In genomic region chr10:88301802-88302470, GRCm38 (mm10) we compare ENCODE assay signal across 21 mouse cellular contexts.
A peak's percentile ranks its signal among the peaks of the same experiment; 100 is the strongest.
DNase-seq lines count a peak whose midpoint lies in the region; ATAC-seq and TF ChIP-seq lines count a peak whose summit lies in the region.
"Had no signal": no experiment of that assay in that cellular context is flagged by ENCODE, and none has a peak within 500 bp of the region (broad histone marks: within the 10 kb centered on the region; RNA-seq: fewer than 3 reads in every experiment).

No protein-coding gene starts in this region.

- ATAC-seq in stomach, embryonic 14.5 days (ENCODE audit: insufficient number of reproducible peaks, insufficient read depth, low FRiP score, low read depth): no peak; the same call in 1 of the 2 replicates
- no peak for ATAC-seq in erythroid progenitor cell, adult 5-6 weeks (replicated peaks; ENCODE audit: low FRiP score, poor library complexity, severe bottlenecking)
- ATAC-seq: CD4-positive, CD25-positive, alpha-beta regulatory T cell, adult 4 months; forebrain, embryonic 14.5 days; midbrain, embryonic 13.5 days had no signal

- peak; percentile 23 for DNase-seq in gastrocnemius, adult 18-20 months (ENCODE audit: low spot score)
- no peak for DNase-seq in gastrocnemius, postnatal 10 days
- peak; percentile 6 for DNase-seq in brain, embryonic 14.5 days (ENCODE audit: low read depth)
- peak; percentile 12 for DNase-seq in forelimb bud, embryonic 11.5 days (ENCODE audit: low read depth, low spot score)
- DNase-seq in kidney, adult 11 months: no peak
- DNase-seq in adrenal gland, postnatal 14 days: no peak
- DNase-seq: cerebellum, adult 11 months; cerebellum, postnatal 25 days; liver, embryonic 13.5 days had no signal

- no peak for TF ChIP-seq CTCF in brain, embryonic 14.5 days (IDR thresholded peaks at IDR 0.05; ENCODE audit: borderline replicate concordance, extremely low read depth, insufficient read depth, insufficient read length)

- H3K4me2 ChIP-seq in stomach, embryonic 14.5 days (replicated peaks; ENCODE audit: low read depth, low read length): no peak overlapping the region
- H3K4me2 ChIP-seq: heart, embryonic 15.5 days; kidney, embryonic 15.5 days; liver, embryonic 13.5 days; midbrain, embryonic 13.5 days; neural tube, embryonic 15.5 days had no signal

- H3K9ac ChIP-seq in stomach, embryonic 14.5 days (replicated peaks; ENCODE audit: low read depth, low read length): no peak overlapping the region
- H3K9ac ChIP-seq: heart, embryonic 15.5 days; kidney, embryonic 15.5 days; liver, embryonic 13.5 days; midbrain, embryonic 13.5 days; neural tube, embryonic 15.5 days had no signal

- 54% methylated on average over 6 of the region's 6 CpGs for WGBS in stomach, embryonic 14.5 days

- H3K27ac ChIP-seq in stomach, embryonic 14.5 days (ENCODE audit: low read length): peak overlapping the region; percentile 78
- H3K27ac ChIP-seq: heart, embryonic 15.5 days; hindbrain, embryonic 10.5 days; kidney, embryonic 15.5 days; liver, embryonic 13.5 days; macrophage; midbrain, embryonic 13.5 days; neural tube, embryonic 15.5 days had no signal

- TF ChIP-seq POLR2A in brain, embryonic 14.5 days (IDR thresholded peaks at IDR 0.05; ENCODE audit: borderline replicate concordance, extremely low read depth, insufficient read depth, insufficient read length, poor library complexity, severe bottlenecking): no peak

- 0 out of 2 replicates have a peak, but pooled peaks cover 4% of the 10 kb centered on the region for H3K4me1 ChIP-seq in stomach, embryonic 14.5 days (ENCODE audit: control insufficient read depth, insufficient read depth, low read length)
- H3K4me1 ChIP-seq: heart, embryonic 15.5 days; hindbrain, embryonic 10.5 days; liver, embryonic 13.5 days; midbrain, embryonic 13.5 days; neural tube, embryonic 15.5 days had no signal

- H3K4me3 ChIP-seq in stomach, embryonic 14.5 days (ENCODE audit: low read depth, low read length): no peak overlapping the region
- H3K4me3 ChIP-seq: heart, embryonic 15.5 days; hindbrain, embryonic 10.5 days; kidney, embryonic 15.5 days; liver, embryonic 13.5 days; midbrain, embryonic 13.5 days; myocyte; neural tube, embryonic 15.5 days had no signal

- no peaks in the 10 kb centered on the region; the same call in 1 of the 2 replicates for H3K9me3 ChIP-seq in stomach, embryonic 14.5 days (ENCODE audit: control insufficient read depth, low read depth, low read length)
- H3K9me3 ChIP-seq: G1E; heart, embryonic 15.5 days; kidney, embryonic 15.5 days; liver, embryonic 13.5 days; neural tube, embryonic 15.5 days had no signal

- H3K27me3 ChIP-seq in stomach, embryonic 14.5 days (ENCODE audit: control insufficient read depth, insufficient read depth, low read length): no peaks in the 10 kb centered on the region
- H3K27me3 ChIP-seq: heart, embryonic 15.5 days; kidney, embryonic 15.5 days; liver, embryonic 13.5 days; midbrain, embryonic 13.5 days; neural tube, embryonic 15.5 days had no signal

- no peaks in the 10 kb centered on the region for H3K36me3 ChIP-seq in stomach, embryonic 14.5 days (ENCODE audit: control insufficient read depth, insufficient read depth, low read length)
- H3K36me3 ChIP-seq: G1E; heart, embryonic 15.5 days; hindbrain, embryonic 10.5 days; kidney, embryonic 15.5 days; liver, embryonic 13.5 days; midbrain, embryonic 13.5 days; neural tube, embryonic 15.5 days had no signal

Comparison
In these comparisons a context has a peak if more than half of its experiments do, and no peak if none do; other contexts are left out.
1. DNase-seq: peak in gastrocnemius, adult 18-20 months (single experiment), brain, embryonic 14.5 days (single experiment) and forelimb bud, embryonic 11.5 days (single experiment); none in gastrocnemius, postnatal 10 days (single experiment), kidney, adult 11 months (single experiment) and adrenal gland, postnatal 14 days (single experiment).